Mouse (Mus musculus): ENCODE measurements around the gene Uhrf1bp1.
"Not testable (repeated sequence)": the region's sequence is repeated elsewhere in the genome, so short reads cannot be mapped to it uniquely, and the experiment has no call there.

Uhrf1bp1 gene

GRCm38 (mm10) chr17:27856265-27856797 lies at the start of gene Uhrf1bp1:
Gene Uhrf1bp1 (plus strand): TSS chr17:27856441.
- DNase-seq (ENCODE audit: extremely low read depth, low read depth), result no peak

GRCm38 (mm10) chr17:27807542-27808078 lies 48.6 kb upstream of the Uhrf1bp1 start:
- DNase-seq (ENCODE audit: extremely low read depth, low read depth), result no peak

- DNase-seq (ENCODE audit: extremely low read depth, low read depth), result no peak
Observed at GRCm38 (mm10) chr17:27810569-27811331, 45.5 kb upstream of the Uhrf1bp1 start.

GRCm38 (mm10) chr17:27811980-27812379 lies 44.3 kb upstream of the Uhrf1bp1 start:
- DNase-seq (ENCODE audit: extremely low read depth, low read depth), result no peak

GRCm38 (mm10) chr17:27814606-27815005 lies 41.6 kb upstream of the Uhrf1bp1 start:
- DNase-seq (ENCODE audit: extremely low read depth, low read depth), result no peak

GRCm38 (mm10) chr17:27819011-27819410 lies 37.2 kb upstream of the Uhrf1bp1 start:
- no peak for DNase-seq (ENCODE audit: extremely low read depth, low read depth)

GRCm38 (mm10) chr17:27819521-27819970 lies 36.7 kb upstream of the Uhrf1bp1 start:
- DNase-seq (ENCODE audit: extremely low read depth, low read depth), result peak; percentile 60

- DNase-seq (ENCODE audit: extremely low read depth, low read depth), result no peak
Observed at GRCm38 (mm10) chr17:27819971-27820567, 36.2 kb upstream of the Uhrf1bp1 start.

- DNase-seq (ENCODE audit: extremely low read depth, low read depth), result peak; percentile 85
Observed at GRCm38 (mm10) chr17:27820568-27821406, 35.5 kb upstream of the Uhrf1bp1 start, which contains the start of gene D17Wsu92e. Gene D17Wsu92e (minus strand): TSS chr17:27820648.

- DNase-seq (ENCODE audit: extremely low read depth, low read depth), result no peak
Observed at GRCm38 (mm10) chr17:27821407-27822338, 34.6 kb upstream of the Uhrf1bp1 start.

GRCm38 (mm10) chr17:27823142-27823905 lies 32.9 kb upstream of the Uhrf1bp1 start:
- DNase-seq (ENCODE audit: extremely low read depth, low read depth), result no peak

- DNase-seq (ENCODE audit: extremely low read depth, low read depth), result peak; percentile 80
Observed at GRCm38 (mm10) chr17:27824941-27825340, 31.3 kb upstream of the Uhrf1bp1 start.

- DNase-seq (ENCODE audit: extremely low read depth, low read depth), result no peak
Observed at GRCm38 (mm10) chr17:27825539-27825938, 30.7 kb upstream of the Uhrf1bp1 start.

- DNase-seq (ENCODE audit: extremely low read depth, low read depth), result peak; percentile 66
Observed at GRCm38 (mm10) chr17:27825984-27826905, 30.0 kb upstream of the Uhrf1bp1 start.

GRCm38 (mm10) chr17:27826908-27827383 lies 29.3 kb upstream of the Uhrf1bp1 start:
- peak; percentile 53 for DNase-seq (ENCODE audit: extremely low read depth, low read depth)

- no peak for DNase-seq (ENCODE audit: extremely low read depth, low read depth)
Observed at GRCm38 (mm10) chr17:27827511-27827910, 28.7 kb upstream of the Uhrf1bp1 start.

- no peak for DNase-seq (ENCODE audit: extremely low read depth, low read depth)
Observed at GRCm38 (mm10) chr17:27830411-27830810, 25.8 kb upstream of the Uhrf1bp1 start.

GRCm38 (mm10) chr17:27837850-27838249 lies 18.4 kb upstream of the Uhrf1bp1 start, which contains the start of gene Snrpc:
Gene Snrpc (plus strand): TSS chr17:27838150.
- DNase-seq (ENCODE audit: extremely low read depth, low read depth), result not testable (repeated sequence)

Data from MEL-GATA-1-ER (cell line).